Mouse (Mus musculus): ENCODE results near the gene Srgap2. TPM values are rescaled to one million over a fixed set of nuclear protein-coding genes. Genes with fewer than 3 reads are reported as not detected.
A peak's percentile ranks its signal among the peaks of the same experiment; 100 is the strongest.

The Srgap2 gene
- polyA plus RNA-seq, 1 experiment from 2014 or later, result 18.7 TPM

DNA sequence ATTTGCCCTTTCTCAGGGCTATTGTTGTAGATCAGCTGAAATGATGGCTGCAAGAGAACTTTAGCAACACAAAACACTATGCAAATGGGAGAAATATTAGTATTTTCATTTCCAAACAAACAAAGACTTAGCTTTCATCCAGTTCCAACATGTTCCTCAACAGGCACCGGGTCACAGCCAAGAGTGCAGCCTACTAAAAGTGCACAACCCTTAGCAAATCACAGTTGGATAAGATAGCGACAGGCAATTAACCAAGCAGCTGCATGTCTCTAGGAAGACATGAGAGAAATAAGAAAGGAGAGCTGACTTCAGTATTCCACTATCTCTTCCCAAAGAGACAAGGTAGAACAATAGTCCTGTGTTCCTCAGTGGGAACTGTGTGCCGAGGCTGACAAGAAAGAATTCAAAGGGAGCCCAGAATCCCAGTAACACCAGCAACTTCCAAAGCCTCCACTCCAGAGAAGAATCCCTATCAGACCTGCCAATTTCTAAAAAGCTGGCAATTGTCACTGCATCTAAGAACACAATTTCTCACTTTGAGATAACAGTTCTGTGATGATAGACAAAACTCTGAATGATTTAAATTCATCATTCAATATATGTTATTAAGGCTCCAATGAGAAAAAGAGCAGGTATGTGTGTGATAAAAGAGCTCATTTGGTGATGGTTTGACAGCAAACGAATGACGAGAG lies 109.9 kb downstream of the Srgap2 start:
- peaks cover 58% of the 10 kb centered on the region for H3K4me1 ChIP-seq
- H3K27me3 ChIP-seq (ENCODE audit: insufficient read depth, poor library complexity, severe bottlenecking), result no peaks in the 10 kb centered on the region
- no peak for DNase-seq (ENCODE audit: low spot score)
- no peak overlapping the region for H3K4me3 ChIP-seq
- 37% methylated on average over 5 of the region's 5 CpGs for whole genome bisulfite sequencing
- 0 out of 2 replicates have a peak overlapping the region, but pooled peaks have one; percentile 64 for H3K27ac ChIP-seq
- H3K9me3 ChIP-seq, result no peaks in the 10 kb centered on the region
- H3K36me3 ChIP-seq, result no peaks in the 10 kb centered on the region

GRCm38 (mm10) chr1:131403567-131403966 lies 123.6 kb downstream of the Srgap2 start:
- H3K9me3 ChIP-seq, result no peaks in the 10 kb centered on the region
- H3K27me3 ChIP-seq (ENCODE audit: insufficient read depth, poor library complexity, severe bottlenecking), result no peaks in the 10 kb centered on the region
- 32% methylated on average over 3 of the region's 3 CpGs for WGBS
- H3K4me1 ChIP-seq, result no peaks in the 10 kb centered on the region
- DNase-seq (ENCODE audit: low spot score), result no peak
- no peak overlapping the region for H3K4me3 ChIP-seq
- H3K36me3 ChIP-seq, result no peaks in the 10 kb centered on the region
- H3K27ac ChIP-seq, result no peak overlapping the region

- H3K27ac ChIP-seq, result no peak overlapping the region
- H3K4me3 ChIP-seq, result no peak overlapping the region
- H3K4me1 ChIP-seq, result no peaks in the 10 kb centered on the region
- WGBS, result 87% methylated on average over 3 of the region's 3 CpGs
- H3K27me3 ChIP-seq (ENCODE audit: insufficient read depth, poor library complexity, severe bottlenecking), result no peaks in the 10 kb centered on the region
- DNase-seq (ENCODE audit: low spot score), result no peak
- H3K9me3 ChIP-seq, result no peaks in the 10 kb centered on the region
- H3K36me3 ChIP-seq, result 0 out of 2 replicates have a peak, but pooled peaks cover 2% of the 10 kb centered on the region
Measured at GRCm38 (mm10) chr1:131400844-131401243, 126.3 kb downstream of the Srgap2 start.

DNA sequence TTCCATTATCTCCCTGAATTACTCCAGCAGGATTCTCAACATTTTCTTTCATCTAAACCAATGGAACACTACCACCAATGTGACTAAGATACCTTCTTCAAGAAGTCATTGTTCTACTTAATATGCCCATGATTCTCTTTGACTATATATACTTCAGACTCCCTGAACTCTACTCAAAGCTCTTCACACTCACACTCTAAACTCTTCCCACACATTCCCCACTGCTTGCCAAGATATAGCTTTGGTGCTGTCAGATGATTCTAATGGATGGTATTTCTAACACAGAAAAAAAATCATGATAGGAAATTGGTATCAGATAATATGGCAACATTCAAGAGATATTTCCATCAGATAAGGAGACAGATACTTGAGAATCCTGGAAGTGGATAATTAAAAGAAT lies 129.0 kb downstream of the Srgap2 start:
- Histone ChIP-seq H3K27me3 (ENCODE audit: insufficient read depth, poor library complexity, severe bottlenecking) (no peaks in the 10 kb centered on the region), H3K27ac (no peak overlapping the region), H3K4me1 (no peaks in the 10 kb centered on the region), H3K9me3 (no peaks in the 10 kb centered on the region), H3K4me3 (no peak overlapping the region), H3K36me3 (peaks cover 7% of the 10 kb centered on the region; the same call in 1 of the 2 replicates)
- no peak for DNase-seq (ENCODE audit: low spot score)

- 0 out of 2 replicates have a peak, but pooled peaks cover 2% of the 10 kb centered on the region for H3K36me3 ChIP-seq
- no peak for DNase-seq (ENCODE audit: low spot score)
- H3K4me3 ChIP-seq, result no peak overlapping the region
- peaks cover 26% of the 10 kb centered on the region for H3K4me1 ChIP-seq
- H3K9me3 ChIP-seq, result no peaks in the 10 kb centered on the region
- no peaks in the 10 kb centered on the region for H3K27me3 ChIP-seq (ENCODE audit: insufficient read depth, poor library complexity, severe bottlenecking)
- no peak overlapping the region for H3K27ac ChIP-seq
- 50% methylated on average over 3 of the region's 3 CpGs for WGBS
Measured at GRCm38 (mm10) chr1:131384406-131384805, 142.7 kb downstream of the Srgap2 start.

DNA sequence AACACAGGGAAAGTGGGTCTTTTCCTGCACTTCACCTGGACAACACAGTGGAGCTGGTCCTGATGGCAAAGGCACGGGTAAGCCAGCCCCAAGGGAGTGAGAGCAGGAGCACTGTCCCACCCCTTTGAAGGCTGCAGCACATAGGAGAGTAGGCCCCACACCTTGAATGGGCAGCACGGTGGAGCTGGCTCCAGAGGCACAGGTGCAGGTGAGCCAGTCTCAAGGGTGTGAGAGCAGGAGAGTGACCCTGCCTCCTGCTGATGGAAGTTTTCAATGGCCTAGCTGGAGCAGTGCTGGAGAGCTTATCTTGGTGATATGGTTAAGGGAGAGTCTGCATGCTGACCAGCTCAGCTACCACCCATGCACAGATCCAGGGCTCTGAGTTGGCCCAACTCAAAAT lies 145.0 kb downstream of the Srgap2 start:
- H3K27ac ChIP-seq, result no peak overlapping the region
- peaks cover 9% of the 10 kb centered on the region for H3K36me3 ChIP-seq
- no peak for DNase-seq (ENCODE audit: low spot score)
- no peaks in the 10 kb centered on the region for H3K27me3 ChIP-seq (ENCODE audit: insufficient read depth, poor library complexity, severe bottlenecking)
- peaks cover 36% of the 10 kb centered on the region for H3K4me1 ChIP-seq
- no peaks in the 10 kb centered on the region for H3K9me3 ChIP-seq
- H3K4me3 ChIP-seq, result no peak overlapping the region
- WGBS, result 83% methylated on average over 2 of the region's 2 CpGs

DNA sequence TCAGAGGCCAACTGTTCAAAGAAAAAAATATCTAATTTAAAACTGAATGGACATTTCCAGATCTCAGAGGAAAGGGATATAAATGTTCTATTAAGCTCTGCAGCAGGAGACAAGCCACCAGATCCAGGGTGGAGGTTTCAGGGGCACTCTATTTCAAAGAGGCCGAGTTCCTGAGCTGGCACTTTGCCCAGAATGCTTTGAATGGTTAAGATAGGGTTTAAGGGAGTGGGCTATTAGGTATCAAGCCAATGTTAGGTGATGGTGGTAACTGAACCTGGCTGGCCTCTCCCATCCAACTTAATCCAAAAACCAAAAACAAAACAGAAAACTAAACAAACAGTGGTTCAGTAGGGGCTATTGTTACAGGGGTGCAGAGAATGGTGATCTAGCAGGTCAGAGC lies 146.9 kb downstream of the Srgap2 start:
- H3K27ac ChIP-seq, result no peak overlapping the region; the same call in 1 of the 2 replicates
- no peak for DNase-seq (ENCODE audit: low spot score)

DNA sequence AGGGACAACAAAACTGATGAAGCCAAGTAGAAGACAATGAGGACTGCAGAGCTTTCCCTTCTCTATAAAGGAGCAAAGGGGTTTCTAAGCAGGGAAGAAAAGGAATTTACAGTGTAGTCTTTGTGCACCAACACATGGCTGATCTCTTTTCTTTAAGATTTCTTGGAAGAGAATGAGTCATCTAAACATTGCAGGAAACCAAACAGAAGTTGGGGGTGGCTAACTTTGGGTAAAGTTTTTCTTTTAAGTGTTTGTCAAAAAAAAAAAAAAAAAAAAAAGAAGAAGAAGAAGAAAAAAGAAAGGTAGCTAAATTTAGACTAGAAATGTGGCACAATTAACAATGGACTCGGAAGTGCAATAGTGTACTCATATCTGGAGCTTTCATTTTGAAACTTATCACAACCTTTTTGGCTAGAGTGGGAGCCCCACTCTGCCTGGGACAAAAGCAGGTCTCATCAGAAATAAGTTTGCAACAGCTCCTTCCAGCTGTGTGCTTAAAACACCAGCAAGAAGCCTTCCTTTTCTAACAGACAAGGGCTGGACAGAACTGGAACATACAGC lies 148.2 kb downstream of the Srgap2 start:
- Histone ChIP-seq H3K9me3 (no peaks in the 10 kb centered on the region), H3K4me3 (no peak overlapping the region), H3K27me3 (ENCODE audit: insufficient read depth, poor library complexity, severe bottlenecking) (no peaks in the 10 kb centered on the region), H3K36me3 (peaks cover 9% of the 10 kb centered on the region), H3K27ac (peak overlapping the region; percentile 59; the same call in 1 of the 2 replicates), H3K4me1 (peaks cover 36% of the 10 kb centered on the region)
- DNase-seq (ENCODE audit: low spot score), result no peak
- 48% methylated on average over 1 of the region's 1 CpGs for WGBS

More for the DNA sequence above, 146.9 kb downstream of the Srgap2 start:
- H3K4me1 ChIP-seq, result peaks cover 36% of the 10 kb centered on the region
- 19% methylated on average over 1 of the region's 1 CpGs for WGBS
- H3K4me3 ChIP-seq, result no peak overlapping the region
- peaks cover 9% of the 10 kb centered on the region for H3K36me3 ChIP-seq
- no peaks in the 10 kb centered on the region for H3K9me3 ChIP-seq
- no peaks in the 10 kb centered on the region for H3K27me3 ChIP-seq (ENCODE audit: insufficient read depth, poor library complexity, severe bottlenecking)

DNA sequence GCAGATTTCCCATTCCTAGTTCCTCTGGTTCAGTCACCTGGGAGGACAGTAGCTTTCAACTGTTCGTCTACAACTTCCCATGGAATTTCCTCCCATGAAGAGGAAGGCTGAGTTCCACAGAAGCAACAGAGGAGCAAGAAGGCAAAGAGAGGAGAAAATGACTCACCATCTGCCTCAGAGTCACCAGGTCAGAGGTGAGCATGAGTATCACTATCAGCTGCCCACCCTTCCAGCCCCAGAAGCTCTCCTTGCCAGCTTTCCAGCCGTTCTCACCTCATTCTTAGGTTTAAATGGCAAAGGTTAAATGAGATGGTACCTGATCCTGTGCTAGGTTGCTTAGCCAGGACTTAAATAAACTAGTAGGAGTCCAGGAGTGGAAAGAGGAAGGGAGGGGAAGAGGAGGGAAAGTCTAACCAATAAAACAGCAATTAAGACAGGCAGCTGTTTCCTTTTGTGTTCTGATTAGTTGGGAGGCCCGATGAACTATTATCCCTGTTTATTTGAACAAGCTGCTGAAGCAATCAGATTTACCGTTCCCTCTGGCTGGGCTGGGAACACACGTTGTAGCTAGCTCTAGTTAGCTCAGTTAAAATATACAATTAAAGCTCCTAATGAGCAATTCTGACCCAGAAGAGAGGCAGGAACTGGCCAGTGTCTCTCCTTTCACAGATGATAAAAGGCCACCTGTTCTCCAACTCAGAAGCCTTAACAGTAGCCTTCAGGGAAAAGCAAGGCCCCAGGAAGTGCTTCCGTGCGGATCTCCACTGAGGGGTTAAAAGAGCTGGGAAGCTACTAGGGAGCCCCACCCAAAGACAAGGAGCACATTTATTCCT lies 148.9 kb downstream of the Srgap2 start:
- 62% methylated on average over 7 of the region's 7 CpGs for WGBS
- Histone ChIP-seq H3K27ac (peak overlapping the region; percentile 36; the same call in 1 of the 2 replicates), H3K36me3 (peaks cover 9% of the 10 kb centered on the region), H3K4me1 (peaks cover 36% of the 10 kb centered on the region), H3K27me3 (ENCODE audit: insufficient read depth, poor library complexity, severe bottlenecking) (no peaks in the 10 kb centered on the region), H3K4me3 (no peak overlapping the region), H3K9me3 (no peaks in the 10 kb centered on the region)
- no peak for DNase-seq (ENCODE audit: low spot score)

- no peak for DNase-seq (ENCODE audit: low spot score)
- Histone ChIP-seq H3K27ac (no peak overlapping the region), H3K36me3 (peaks cover 10% of the 10 kb centered on the region), H3K4me3 (no peak overlapping the region), H3K27me3 (ENCODE audit: insufficient read depth, poor library complexity, severe bottlenecking) (no peaks in the 10 kb centered on the region), H3K9me3 (no peaks in the 10 kb centered on the region), H3K4me1 (no peaks in the 10 kb centered on the region)
- WGBS, result 76% methylated on average over 1 of the region's 1 CpGs
Measured at GRCm38 (mm10) chr1:131365832-131366231, 161.3 kb downstream of the Srgap2 start.

DNA sequence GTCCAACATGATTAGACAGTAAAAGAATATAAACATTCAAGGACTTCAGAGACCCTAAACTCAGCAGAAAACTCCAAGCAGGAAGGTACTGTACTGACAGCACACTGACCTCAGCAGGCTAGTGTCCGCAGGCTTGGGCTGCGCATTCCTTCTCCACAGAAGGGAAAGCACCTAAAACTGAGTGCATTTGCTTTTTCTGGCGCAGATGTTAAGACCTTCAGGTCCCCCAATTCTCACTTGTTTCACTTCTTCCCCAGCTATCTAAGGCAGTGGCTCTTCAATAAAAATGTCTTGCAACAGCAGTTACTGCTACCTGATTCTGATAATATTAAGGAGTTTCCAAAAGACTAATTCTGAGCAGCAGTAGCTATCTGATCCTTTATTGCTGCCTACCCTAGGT lies 162.7 kb downstream of the Srgap2 start:
- H3K27me3 ChIP-seq (ENCODE audit: insufficient read depth, poor library complexity, severe bottlenecking), result no peaks in the 10 kb centered on the region
- no peaks in the 10 kb centered on the region for H3K9me3 ChIP-seq
- DNase-seq (ENCODE audit: low spot score), result no peak
- H3K4me3 ChIP-seq, result no peak overlapping the region
- peaks cover 10% of the 10 kb centered on the region for H3K36me3 ChIP-seq
- peaks cover 5% of the 10 kb centered on the region; the same call in 1 of the 2 replicates for H3K4me1 ChIP-seq
- 88% methylated on average over 3 of the region's 3 CpGs for WGBS
- H3K27ac ChIP-seq, result no peak overlapping the region

GRCm38 (mm10) chr1:131363887-131364286 lies 163.3 kb downstream of the Srgap2 start:
- 74% methylated on average over 3 of the region's 3 CpGs for WGBS
- DNase-seq (ENCODE audit: low spot score), result no peak
- Histone ChIP-seq H3K27me3 (ENCODE audit: insufficient read depth, poor library complexity, severe bottlenecking) (no peaks in the 10 kb centered on the region), H3K4me1 (peaks cover 5% of the 10 kb centered on the region; the same call in 1 of the 2 replicates), H3K9me3 (no peaks in the 10 kb centered on the region), H3K36me3 (peaks cover 10% of the 10 kb centered on the region), H3K27ac (no peak overlapping the region), H3K4me3 (no peak overlapping the region)

DNA sequence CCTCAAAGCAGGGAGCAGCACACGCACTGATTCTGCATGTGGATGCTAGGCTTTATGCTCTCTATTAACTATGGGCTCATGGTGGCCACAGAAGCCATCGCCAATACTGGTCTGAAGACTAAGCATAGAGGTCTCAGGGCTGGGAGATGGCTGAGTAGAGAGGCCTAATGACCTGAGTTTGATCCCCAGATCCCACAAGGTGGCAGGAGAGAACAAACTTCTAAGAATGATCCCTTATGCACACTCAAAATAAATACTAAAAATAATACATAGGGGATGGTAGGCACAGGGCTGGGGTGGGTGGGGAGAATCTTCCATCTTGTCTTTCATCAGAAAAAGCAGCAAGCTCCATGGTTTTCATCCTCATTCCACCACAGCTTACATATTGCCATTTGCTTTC lies 165.1 kb downstream of the Srgap2 start:
- H3K27ac ChIP-seq, result no peak overlapping the region
- H3K27me3 ChIP-seq (ENCODE audit: insufficient read depth, poor library complexity, severe bottlenecking), result no peaks in the 10 kb centered on the region
- peaks cover 5% of the 10 kb centered on the region; the same call in 1 of the 2 replicates for H3K4me1 ChIP-seq
- H3K4me3 ChIP-seq, result no peak overlapping the region
- H3K36me3 ChIP-seq, result peaks cover 10% of the 10 kb centered on the region
- no peak for DNase-seq (ENCODE audit: low spot score)
- WGBS, result 89% methylated on average over 2 of the region's 2 CpGs
- no peaks in the 10 kb centered on the region for H3K9me3 ChIP-seq

Data from heart, embryonic 10.5 days (tissue).